Mouse (Mus musculus) heart, embryonic 10.5 days (tissue): ENCODE data around the gene Gm10718. TPM values are rescaled to one million over a fixed set of nuclear protein-coding genes. Genes with fewer than 3 reads are reported as not detected.
"Not testable (repeated sequence)": the region's sequence is repeated elsewhere in the genome, so short reads cannot be mapped to it uniquely, and the experiment has no call there.

Experiments used
- DNase-seq: peaks from one replicate; pipeline ENCODE4 v3.0.0-alpha.2; 2017; ENCODE audit warnings: low spot score
- H3K27ac ChIP-seq: fragments of 300-500 bp; sonication (generic); 2 replicates; pipeline ENCODE4 v1.5.1; 2016; ENCODE audit warnings: mild to moderate bottlenecking
- H3K27me3 ChIP-seq: fragments of 300-500 bp; sonication (generic); 2 replicates; pipeline ENCODE4 v1.6.1; 2016; ENCODE audit warnings: mild to moderate bottlenecking; ENCODE audit not compliant: poor library complexity, insufficient read depth, severe bottlenecking
- H3K36me3 ChIP-seq: fragments of 300-500 bp; sonication (generic); 2 replicates; pipeline ENCODE4 v1.6.1; 2016; ENCODE audit warnings: mild to moderate bottlenecking, moderate library complexity
- H3K4me1 ChIP-seq: fragments of 300-500 bp; sonication (generic); 2 replicates; pipeline ENCODE4 v1.6.1; 2016; ENCODE audit warnings: mild to moderate bottlenecking
- H3K4me3 ChIP-seq: fragments of 300-500 bp; sonication (generic); 2 replicates; pipeline ENCODE4 v1.5.1; 2016; ENCODE audit warnings: mild to moderate bottlenecking, moderate library complexity
- H3K9me3 ChIP-seq: fragments of 300-500 bp; sonication (generic); 2 replicates; pipeline ENCODE4 v1.6.1; 2016; ENCODE audit warnings: mild to moderate bottlenecking, moderate library complexity
- WGBS: fragments of 180-500 bp; shearing (Covaris S2); methylation state at CpG from one replicate; pipeline ENCODE4 v1.1.7; 2016; 5-methylcytosine and 5-hydroxymethylcytosine counted together
- polyA plus RNA-seq: library from polyadenylated mRNA; unstranded; fragments of >200 nt; fragmentation: Nextera tagmentation; extraction: Ambion mirVana; gene quantifications from 2 replicates; pipeline ENCODE4 v1.2.1, GENCODE M21; 2016

Gm10718 gene
- polyA plus RNA-seq, 1 experiment from 2014 or later = not detected

- H3K4me3 ChIP-seq, H3K27ac ChIP-seq, H3K27me3 ChIP-seq, H3K4me1 ChIP-seq, H3K36me3 ChIP-seq, H3K9me3 ChIP-seq, DNase-seq: not testable (repeated sequence)
- WGBS = 71% methylated on average over 6 of the region's 6 CpGs
Observed at GRCm38 (mm10) chr9:3015896-3016295, 7.5 kb upstream of the Gm10718 start.

- DNase-seq, H3K4me1 ChIP-seq: not testable (repeated sequence)
Observed at GRCm38 (mm10) chr9:3017108-3017507, 6.2 kb upstream of the Gm10718 start, which contains the start of gene Gm10719. Gene Gm10719, plus strand, starts transcription at chr9:3017408.

DNA sequence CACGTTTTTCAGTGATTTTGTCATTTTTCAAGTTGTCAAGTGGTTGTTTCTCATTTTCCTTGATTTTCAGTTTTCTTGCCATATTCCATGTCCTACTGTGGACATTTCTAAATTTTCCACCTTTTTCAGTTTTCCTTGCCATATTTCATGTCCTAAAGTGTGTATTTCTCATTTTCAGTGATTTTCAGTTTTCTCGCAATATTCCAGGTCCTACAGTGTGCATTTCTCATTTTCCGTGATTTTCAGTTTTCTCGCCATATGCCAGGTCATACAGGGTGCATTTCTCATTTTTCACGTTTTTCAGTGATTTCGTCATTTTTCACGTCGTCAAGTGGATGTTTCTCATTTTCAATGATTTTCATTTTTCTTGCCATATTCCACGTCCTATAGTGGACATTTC lies 4.4 kb upstream of the Gm10718 start:
- not testable (repeated sequence) for H3K9me3 ChIP-seq, H3K4me3 ChIP-seq, H3K27ac ChIP-seq, DNase-seq, H3K4me1 ChIP-seq, H3K27me3 ChIP-seq, H3K36me3 ChIP-seq
- WGBS = 57% methylated on average over 9 of the region's 9 CpGs

More at GRCm38 (mm10) chr9:3017108-3017507, 6.2 kb upstream of the Gm10718 start, which contains the start of gene Gm10719:
- H3K27me3 ChIP-seq, H3K9me3 ChIP-seq, H3K36me3 ChIP-seq, H3K27ac ChIP-seq, H3K4me3 ChIP-seq: not testable (repeated sequence)
- WGBS = 37% methylated on average over 2 of the region's 9 CpGs

- H3K36me3 ChIP-seq, H3K27ac ChIP-seq, H3K4me1 ChIP-seq, H3K9me3 ChIP-seq, H3K4me3 ChIP-seq, H3K27me3 ChIP-seq, DNase-seq: not testable (repeated sequence)
- WGBS = 73% methylated on average over 17 of the region's 19 CpGs
Observed at GRCm38 (mm10) chr9:3019835-3020727, 3.3 kb upstream of the Gm10718 start.

- peak; percentile 76 for DNase-seq
- H3K27me3 ChIP-seq, H3K4me1 ChIP-seq, H3K9me3 ChIP-seq, H3K4me3 ChIP-seq, H3K27ac ChIP-seq, H3K36me3 ChIP-seq: not testable (repeated sequence)
- WGBS = 70% methylated on average over 11 of the region's 13 CpGs
Observed at GRCm38 (mm10) chr9:3022316-3023008, 885 bp upstream of the Gm10718 start.

DNA sequence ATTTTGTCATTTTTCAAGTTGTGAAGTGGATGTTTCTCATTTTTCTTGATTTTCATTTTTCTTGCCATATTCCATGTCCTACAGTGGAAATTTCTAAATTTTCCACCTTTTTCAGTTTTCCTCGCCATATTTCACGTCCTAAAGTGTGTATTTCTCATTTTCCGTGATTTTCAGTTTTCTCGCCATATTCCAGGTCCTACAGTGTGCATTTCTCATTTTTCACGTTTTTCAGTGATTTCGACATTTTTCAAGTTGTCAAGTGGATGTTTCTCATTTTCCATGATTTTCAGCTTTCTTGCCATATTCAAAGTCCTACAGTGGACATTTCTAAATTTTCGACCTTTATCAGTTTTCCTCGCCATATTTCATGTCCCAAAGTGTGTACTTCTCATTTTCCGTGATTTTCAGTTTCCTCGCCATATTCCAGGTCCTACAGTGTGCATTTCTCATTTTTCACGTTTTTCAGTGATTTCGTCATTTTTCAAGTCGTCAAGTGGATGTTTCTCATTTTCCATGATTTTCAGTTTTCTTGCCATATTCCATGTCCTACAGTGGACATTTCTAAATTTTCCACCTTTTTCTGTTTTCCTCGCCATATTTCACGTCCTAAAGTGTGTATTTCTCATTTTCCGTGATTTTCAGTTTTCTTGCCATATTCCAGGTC lies 770 bp downstream of the Gm10718 start:
- 70% methylated on average over 16 of the region's 16 CpGs for WGBS
- not testable (repeated sequence) for H3K27ac ChIP-seq, H3K4me1 ChIP-seq, DNase-seq, H3K27me3 ChIP-seq, H3K9me3 ChIP-seq, H3K4me3 ChIP-seq, H3K36me3 ChIP-seq

DNA sequence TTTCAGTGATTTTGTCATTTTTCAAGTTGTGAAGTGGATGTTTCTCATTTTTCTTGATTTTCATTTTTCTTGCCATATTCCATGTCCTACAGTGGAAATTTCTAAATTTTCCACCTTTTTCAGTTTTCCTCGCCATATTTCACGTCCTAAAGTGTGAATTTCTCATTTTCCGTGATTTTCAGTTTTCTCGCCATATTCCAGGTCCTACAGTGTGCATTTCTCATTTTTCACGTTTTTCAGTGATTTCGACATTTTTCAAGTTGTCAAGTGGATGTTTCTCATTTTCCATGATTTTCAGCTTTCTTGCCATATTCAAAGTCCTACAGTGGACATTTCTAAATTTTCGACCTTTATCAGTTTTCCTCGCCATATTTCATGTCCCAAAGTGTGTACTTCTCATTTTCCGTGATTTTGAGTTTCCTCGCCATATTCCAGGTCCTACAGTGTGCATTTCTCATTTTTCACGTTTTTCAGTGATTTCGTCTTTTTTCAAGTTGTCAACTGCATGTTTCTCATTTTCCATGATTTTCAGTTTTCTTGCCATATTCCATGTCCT lies 1.6 kb downstream of the Gm10718 start, which contains the start of gene Gm10717:
Gm10717 (plus strand) TSS at position 506 of the 556 bp plus-strand sequence.
- H3K36me3 ChIP-seq, H3K4me1 ChIP-seq, H3K27me3 ChIP-seq, H3K4me3 ChIP-seq, DNase-seq, H3K27ac ChIP-seq, H3K9me3 ChIP-seq: not testable (repeated sequence)
- 68% methylated on average over 12 of the region's 12 CpGs for WGBS

DNA sequence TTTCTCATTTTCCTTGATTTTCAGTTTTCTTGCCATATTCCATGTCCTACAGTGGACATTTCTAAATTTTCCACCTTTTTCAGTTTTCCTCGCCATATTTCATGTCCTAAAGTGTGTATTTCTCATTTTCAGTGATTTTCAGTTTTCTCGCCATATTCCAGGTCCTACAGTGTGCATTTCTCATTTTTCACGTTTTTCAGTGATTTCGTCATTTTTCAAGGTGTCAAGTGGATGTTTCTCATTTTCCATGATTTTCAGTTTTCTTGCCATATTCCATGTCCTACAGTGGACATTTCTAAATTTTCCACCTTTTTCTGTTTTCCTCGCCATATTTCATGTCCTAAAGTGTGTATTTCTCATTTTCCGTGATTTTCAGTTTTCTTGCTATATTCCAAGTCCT lies 2.3 kb downstream of the Gm10718 start:
- DNase-seq, H3K4me1 ChIP-seq, H3K36me3 ChIP-seq, H3K27ac ChIP-seq, H3K4me3 ChIP-seq, H3K9me3 ChIP-seq, H3K27me3 ChIP-seq: not testable (repeated sequence)
- 68% methylated on average over 5 of the region's 6 CpGs for WGBS

DNA sequence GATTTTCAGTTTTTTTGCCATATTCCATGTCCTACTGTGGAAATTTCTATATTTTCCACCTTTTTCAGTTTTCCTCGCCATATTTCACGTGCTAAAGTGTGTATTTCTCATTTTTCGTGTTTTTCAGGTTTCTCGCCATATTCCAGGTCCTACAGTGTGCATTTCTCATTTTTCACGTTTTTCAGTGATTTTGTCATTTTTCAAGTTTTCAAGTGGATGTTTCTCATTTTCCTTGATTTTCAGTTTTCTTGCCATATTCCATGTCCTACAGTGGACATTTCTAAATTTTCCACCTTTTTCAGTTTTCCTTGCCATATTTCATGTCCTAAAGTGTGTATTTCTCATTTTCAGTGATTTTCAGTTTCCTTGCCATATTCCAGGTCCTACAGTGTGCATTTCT lies 2.8 kb downstream of the Gm10718 start:
- not testable (repeated sequence) for H3K27me3 ChIP-seq, H3K27ac ChIP-seq, DNase-seq, H3K36me3 ChIP-seq, H3K9me3 ChIP-seq, H3K4me3 ChIP-seq, H3K4me1 ChIP-seq
- 73% methylated on average over 5 of the region's 5 CpGs for WGBS

GRCm38 (mm10) chr9:3026741-3027140 lies 3.4 kb downstream of the Gm10718 start:
- H3K27me3 ChIP-seq, H3K36me3 ChIP-seq, H3K27ac ChIP-seq, H3K4me3 ChIP-seq, H3K4me1 ChIP-seq, H3K9me3 ChIP-seq, DNase-seq: not testable (repeated sequence)
- WGBS = 63% methylated on average over 9 of the region's 9 CpGs

DNA sequence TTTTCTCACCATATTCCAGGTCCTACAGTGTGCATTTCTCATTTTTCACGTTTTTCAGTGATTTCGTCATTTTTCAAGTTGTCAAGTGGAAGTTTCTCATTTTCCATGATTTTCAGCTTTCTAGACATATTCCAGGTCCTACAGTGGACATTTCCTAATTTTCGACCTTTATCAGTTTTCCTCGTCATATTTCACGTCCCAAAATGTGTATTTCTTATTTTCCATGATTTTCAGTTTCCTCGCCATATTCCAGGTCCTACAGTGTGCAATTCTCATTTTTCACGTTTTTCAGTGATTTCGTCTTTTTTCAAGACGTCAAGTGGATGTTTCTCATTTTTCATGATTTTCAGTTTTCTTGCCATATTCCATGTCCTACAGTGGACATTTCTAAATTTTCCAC lies 3.9 kb downstream of the Gm10718 start:
- not testable (repeated sequence) for H3K27ac ChIP-seq, H3K4me1 ChIP-seq, H3K9me3 ChIP-seq, H3K27me3 ChIP-seq, H3K4me3 ChIP-seq, H3K36me3 ChIP-seq
- peak; percentile 89 for DNase-seq
- 64% methylated on average over 9 of the region's 9 CpGs for WGBS

DNA sequence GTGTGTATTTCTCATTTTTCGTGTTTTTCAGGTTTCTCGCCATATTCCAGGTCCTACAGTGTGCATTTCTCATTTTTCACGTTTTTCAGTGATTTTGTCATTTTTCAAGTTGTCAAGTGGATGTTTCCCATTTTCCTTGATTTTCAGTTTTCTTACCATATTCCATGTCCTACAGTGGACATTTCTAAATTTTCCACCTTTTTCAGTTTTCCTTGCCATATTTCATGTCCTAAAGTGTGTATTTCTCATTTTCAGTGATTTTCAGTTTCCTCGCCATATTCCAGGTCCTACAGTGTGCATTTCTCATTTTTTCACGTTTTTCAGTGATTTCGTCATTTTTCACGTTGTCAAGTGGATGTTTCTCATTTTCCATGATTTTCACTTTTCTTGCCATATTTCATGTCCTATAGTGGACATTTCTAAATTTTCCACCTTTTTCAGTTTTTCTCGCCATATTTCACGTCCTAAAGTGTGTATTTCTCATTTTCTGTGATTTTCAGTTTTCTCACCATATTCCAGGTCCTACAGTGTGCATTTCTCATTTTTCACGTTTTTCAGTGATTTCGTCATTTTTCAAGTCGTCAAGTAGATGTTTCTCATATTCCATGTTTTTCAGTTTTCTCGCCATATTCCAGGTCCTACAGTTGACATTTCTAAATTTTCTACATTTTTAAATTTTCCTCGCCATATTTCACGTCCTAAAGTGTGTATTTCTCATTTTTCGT lies 6.1 kb downstream of the Gm10718 start:
- not testable (repeated sequence) for H3K27me3 ChIP-seq, DNase-seq, H3K4me3 ChIP-seq, H3K9me3 ChIP-seq, H3K27ac ChIP-seq, H3K4me1 ChIP-seq, H3K36me3 ChIP-seq
- 58% methylated on average over 13 of the region's 16 CpGs for WGBS
